Mouse (Mus musculus): ENCODE data around the gene Adra2b.

Adra2b gene

GRCm38 (mm10) chr2:127378611-127378990 is 15.6 kb downstream of the Adra2b start:
- in situ Hi-C loops (cut with MboI, MseI): loop anchor here (5.0 kb wide), 1 partner anchor 79 kb away; no protein-coding TSS in a partner anchor

GRCm38 (mm10) chr2:127379250-127379649 is 16.2 kb downstream of the Adra2b start:
- in situ Hi-C loops (cut with MboI, MseI): loop anchor here (5.0 kb wide), 1 partner anchor 78 kb away; no protein-coding TSS in a partner anchor

- in situ Hi-C loops (cut with MboI, MseI): no loop called here
Observed at GRCm38 (mm10) chr2:127383881-127384280, 20.9 kb downstream of the Adra2b start.

- in situ Hi-C loops (cut with MboI, MseI): no loop called here
Observed at GRCm38 (mm10) chr2:127387521-127387920, 24.5 kb downstream of the Adra2b start.

GRCm38 (mm10) chr2:127390352-127390751 is 27.3 kb downstream of the Adra2b start:
- in situ Hi-C loops (cut with MboI, MseI): no loop called here

- in situ Hi-C loops (cut with MboI, MseI): no loop called here
Observed at GRCm38 (mm10) chr2:127390846-127391245, 27.8 kb downstream of the Adra2b start.

GRCm38 (mm10) chr2:127391323-127391722 is 28.3 kb downstream of the Adra2b start:
- in situ Hi-C loops (cut with MboI, MseI): no loop called here

- in situ Hi-C loops (cut with MboI, MseI): no loop called here
Observed at GRCm38 (mm10) chr2:127394606-127395161, 31.7 kb downstream of the Adra2b start.

- in situ Hi-C loops (cut with MboI, MseI): no loop called here
Observed at GRCm38 (mm10) chr2:127398738-127399137, 35.7 kb downstream of the Adra2b start.

GRCm38 (mm10) chr2:127411126-127411525 is 48.1 kb downstream of the Adra2b start:
- in situ Hi-C loops (cut with MboI, MseI): no loop called here

GRCm38 (mm10) chr2:127415806-127416205 is 52.8 kb downstream of the Adra2b start:
- in situ Hi-C loops (cut with MboI, MseI): no loop called here

- in situ Hi-C loops (cut with MboI, MseI): no loop called here
Observed at GRCm38 (mm10) chr2:127416706-127417105, 53.7 kb downstream of the Adra2b start.
